Mouse (Mus musculus): Measurements from ENCODE around the gene Tespa1.
"Not testable (repeated sequence)": the region's sequence is repeated elsewhere in the genome, so short reads cannot be mapped to it uniquely, and the experiment has no call there.

Gene Tespa1

GRCm38 (mm10) chr10:130322637-130323036 is at the start of gene Tespa1:
Tespa1 (plus strand) TSS chr10:130322870.
- no peak for DNase-seq (ENCODE audit: extremely low read depth, low read depth, low spot score)

DNA sequence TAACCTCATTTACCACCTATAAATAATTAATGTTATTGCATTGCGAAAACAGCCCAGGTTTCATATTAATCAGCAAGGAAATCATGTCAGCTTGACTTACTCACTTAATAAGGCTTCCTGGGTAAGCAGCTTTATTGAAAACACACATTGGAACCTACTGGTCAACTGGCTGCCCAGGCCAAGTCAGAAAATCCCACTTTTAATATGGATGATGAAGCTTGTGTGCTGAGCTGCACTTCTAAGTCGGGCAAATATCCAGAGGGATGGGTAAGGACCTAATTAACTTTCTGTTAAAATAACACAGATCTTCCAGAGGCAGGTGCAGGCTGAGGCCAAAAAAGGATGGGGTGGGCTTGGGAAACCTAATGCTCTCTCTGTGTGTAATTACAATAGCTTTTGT is 46.9 kb upstream of the Tespa1 start:
- DNase-seq (ENCODE audit: extremely low read depth, low read depth, low spot score) = no peak

- no peak for DNase-seq (ENCODE audit: extremely low read depth, low read depth, low spot score)
Observed at GRCm38 (mm10) chr10:130276496-130276895, 46.2 kb upstream of the Tespa1 start.

DNA sequence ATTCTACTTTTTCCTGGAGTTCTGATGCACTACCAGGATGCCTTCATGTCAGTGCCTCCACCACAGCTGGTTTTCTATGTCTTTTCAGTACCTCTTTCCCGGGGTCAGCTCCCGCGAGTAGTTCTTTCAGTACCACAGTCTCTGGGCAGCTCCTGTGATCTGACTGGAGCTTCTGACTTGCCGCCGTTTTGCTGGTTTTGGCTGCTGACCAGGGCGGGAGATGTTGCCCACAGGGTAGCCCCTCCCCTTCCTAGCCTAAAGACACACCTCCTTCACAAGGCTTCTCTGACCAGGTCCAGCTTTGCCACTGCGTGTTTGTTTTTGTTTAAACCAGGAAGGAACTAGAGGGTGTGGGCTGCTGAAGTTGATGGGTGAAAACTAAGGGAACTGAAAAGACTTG is 42.6 kb upstream of the Tespa1 start, which contains the start of gene Neurod4:
TSS of gene Neurod4 (minus strand) at position 175 of the 400 bp plus-strand sequence.
- DNase-seq (ENCODE audit: extremely low read depth, low read depth, low spot score) = no peak

- DNase-seq (ENCODE audit: extremely low read depth, low read depth, low spot score) = no peak
Observed at GRCm38 (mm10) chr10:130281982-130282449, 40.7 kb upstream of the Tespa1 start.

GRCm38 (mm10) chr10:130287201-130287600 is 35.5 kb upstream of the Tespa1 start:
- DNase-seq (ENCODE audit: extremely low read depth, low read depth, low spot score) = no peak

DNA sequence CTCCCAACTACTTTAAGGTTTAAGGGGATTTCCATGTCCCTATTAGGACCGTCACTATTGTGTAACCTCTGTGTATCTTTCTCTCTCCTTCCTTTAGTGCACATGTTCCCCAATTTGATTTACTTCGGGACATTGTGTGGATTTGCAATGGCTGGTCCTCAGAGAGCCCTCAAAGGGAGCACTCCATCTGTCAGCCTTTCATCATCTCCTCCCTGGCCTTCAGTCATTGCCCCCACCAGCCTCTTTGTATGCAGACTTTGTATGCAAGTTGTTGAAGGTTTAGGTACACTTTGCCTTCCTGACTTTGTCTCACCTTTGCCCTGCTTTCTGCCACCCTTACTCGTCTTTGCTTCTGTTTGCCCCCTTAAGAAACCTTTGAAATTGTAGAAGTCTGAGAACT is 34.7 kb upstream of the Tespa1 start:
- no peak for DNase-seq (ENCODE audit: extremely low read depth, low read depth, low spot score)

- no peak for DNase-seq (ENCODE audit: extremely low read depth, low read depth, low spot score)
Observed at GRCm38 (mm10) chr10:130293741-130294408, 28.8 kb upstream of the Tespa1 start.

DNA sequence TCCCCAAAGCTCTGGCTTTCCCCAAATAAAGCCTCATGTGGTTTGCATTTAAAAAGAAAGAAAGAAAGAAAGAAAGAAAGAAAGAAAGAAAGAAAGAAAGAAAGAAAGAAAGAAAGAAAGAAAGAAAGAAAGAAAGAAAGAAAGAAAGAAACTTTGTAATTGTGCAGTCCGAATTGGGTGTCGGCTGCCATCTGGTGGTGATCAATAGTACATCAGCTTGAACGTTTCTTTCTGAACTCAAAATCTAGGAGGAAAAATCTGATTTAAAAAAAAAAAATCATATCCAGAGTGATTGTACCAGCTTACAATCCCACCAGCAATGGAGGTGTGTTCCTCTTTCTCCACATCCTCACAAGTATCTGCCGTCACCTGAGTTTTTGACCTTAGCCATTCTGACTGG is 23.9 kb upstream of the Tespa1 start:
- not testable (repeated sequence) for DNase-seq (ENCODE audit: extremely low read depth, low read depth, low spot score)

- DNase-seq (ENCODE audit: extremely low read depth, low read depth, low spot score) = not testable (repeated sequence)
Observed at GRCm38 (mm10) chr10:130304138-130304537, 18.5 kb upstream of the Tespa1 start.

DNA sequence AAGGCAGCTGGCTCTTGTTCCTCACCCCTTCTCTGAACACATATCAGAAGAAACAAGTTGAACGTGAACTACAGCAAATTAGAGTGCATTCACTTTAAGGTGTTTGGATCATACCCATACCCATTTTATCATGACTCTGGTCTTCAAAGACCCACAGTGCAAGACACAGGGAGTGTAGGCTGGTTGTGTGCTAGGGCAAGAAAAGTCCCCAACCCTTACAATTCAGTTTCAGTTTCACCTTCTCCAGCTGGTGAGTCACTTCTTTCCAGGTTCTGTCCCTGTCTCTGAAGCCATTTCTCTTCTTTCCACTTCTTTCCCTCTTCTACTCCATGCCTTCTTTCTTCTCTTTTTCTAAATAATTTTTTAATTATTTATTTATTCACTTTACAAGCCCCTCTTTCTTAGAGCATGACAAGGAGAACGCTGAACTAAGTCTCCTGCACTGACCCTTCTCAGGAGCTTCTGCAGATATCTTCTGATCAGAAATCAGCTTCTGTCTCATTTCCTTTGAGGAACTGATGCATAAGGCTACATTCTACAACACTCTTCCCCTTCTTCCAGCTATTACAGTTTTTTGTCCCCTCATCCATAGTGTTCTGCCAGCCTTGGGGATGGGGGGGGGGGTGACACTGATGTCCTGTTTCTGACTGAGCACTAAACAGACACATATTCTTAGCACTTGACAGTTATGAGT is 11.0 kb upstream of the Tespa1 start:
- DNase-seq (ENCODE audit: extremely low read depth, low read depth, low spot score) = no peak

DNA sequence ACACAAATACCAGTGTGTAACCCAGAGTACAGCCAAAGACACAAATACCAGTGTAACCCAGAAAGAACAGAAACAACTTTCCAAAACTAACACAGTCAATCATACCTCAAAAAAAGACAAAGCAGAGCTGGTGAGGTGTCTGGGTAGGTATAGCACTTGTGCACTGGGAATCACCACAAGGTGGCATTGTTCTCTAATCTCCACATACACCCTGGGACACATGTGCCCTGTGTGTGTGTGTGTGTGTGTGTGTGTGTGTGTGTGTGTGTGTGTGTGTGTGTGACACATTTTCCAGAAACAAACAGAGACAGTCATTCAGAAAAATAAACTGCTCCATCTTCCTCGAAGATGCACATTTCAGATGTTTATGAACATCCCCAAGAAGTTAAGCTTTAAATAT is 9.1 kb upstream of the Tespa1 start:
- DNase-seq (ENCODE audit: extremely low read depth, low read depth, low spot score) = no peak

DNA sequence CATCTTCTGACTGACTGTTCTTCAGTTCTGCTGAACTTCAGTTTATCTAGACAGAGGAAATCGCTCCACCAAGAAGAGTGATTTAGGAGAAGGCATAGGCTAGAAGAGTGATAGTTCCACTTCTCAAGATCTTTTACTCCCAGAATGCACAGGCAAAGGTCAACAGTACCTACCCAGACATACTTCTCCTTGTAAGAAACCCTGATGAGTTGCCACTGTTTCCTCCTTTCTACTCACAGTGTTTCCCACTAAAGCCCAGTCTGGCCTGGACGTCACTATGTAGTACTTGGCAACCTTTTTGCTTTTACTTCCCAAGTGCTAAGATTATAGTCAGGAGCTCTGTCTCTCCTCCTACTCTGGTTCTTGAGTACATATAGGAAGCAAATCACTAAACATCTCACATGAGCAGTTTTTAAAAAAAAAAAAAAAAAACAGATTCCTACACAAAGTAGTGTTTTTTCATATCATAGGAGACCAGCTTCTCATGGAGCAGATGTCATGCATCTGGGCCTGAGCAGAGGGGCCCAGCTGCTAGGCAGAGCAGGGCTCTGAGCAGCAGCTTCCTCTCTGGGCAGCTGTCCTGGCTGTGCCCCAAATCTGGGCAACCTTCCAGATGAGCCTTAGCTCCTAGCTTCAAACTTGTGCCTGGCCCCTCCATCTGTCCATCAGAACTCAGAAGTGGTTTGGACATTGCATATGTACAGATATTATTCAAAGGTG is 8.4 kb upstream of the Tespa1 start:
- no peak for DNase-seq (ENCODE audit: extremely low read depth, low read depth, low spot score)

DNA sequence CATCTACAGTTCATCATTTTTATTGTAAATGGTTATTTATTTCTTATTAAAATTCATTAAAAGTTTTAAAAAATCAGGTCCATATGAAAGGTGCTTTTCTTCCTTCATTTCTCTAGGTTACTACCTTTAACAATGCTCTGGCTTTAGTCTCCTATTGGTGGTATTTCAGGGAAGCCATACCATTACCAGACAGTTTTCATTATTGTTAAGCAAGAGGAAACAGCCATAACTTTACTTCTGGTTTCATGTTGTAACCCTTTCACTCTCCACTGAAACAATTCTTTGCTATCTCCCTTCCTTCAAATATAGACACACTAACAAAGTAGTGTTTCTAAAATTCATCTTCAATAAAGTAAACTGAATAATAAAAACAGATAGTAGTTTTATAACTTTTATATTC is 6.8 kb upstream of the Tespa1 start:
- DNase-seq (ENCODE audit: extremely low read depth, low read depth, low spot score) = no peak

DNA sequence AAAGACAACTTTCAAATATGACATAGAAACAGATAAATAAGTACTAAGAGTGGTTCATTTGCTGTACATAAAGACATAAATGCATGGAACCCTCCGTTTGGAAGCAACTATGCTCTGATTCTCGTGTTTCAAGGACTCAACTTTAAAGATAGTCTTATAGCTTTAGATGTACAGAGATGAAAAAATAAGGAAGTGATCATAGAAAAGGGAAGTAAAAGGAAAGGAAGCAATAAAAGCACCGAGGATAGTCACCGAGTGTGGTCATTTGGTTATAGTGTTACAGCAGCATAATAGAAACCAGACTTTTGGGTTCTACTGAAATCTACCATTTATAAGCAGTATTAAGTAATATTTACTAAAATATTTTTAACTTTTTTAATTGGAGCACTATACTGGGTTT is 4.0 kb upstream of the Tespa1 start:
- no peak for DNase-seq (ENCODE audit: extremely low read depth, low read depth, low spot score)

DNA sequence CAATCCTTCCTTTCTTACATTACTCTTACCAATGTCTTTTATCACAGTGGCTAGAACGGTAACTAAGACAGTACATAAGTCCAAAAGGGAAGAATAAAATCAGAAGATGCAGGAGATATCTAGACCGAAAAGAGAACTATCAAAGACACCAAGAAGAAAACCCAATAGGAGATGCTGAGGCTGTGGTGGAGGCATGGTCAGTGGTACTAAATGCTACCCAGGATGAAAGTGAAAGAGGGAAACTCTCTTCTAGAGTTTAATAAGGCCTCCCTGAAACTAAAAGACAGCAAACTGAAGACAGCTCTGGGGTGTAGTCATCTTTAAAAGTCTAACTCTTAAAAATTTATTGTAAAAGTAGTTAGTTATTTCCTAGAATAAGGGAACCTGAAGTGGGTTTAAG is 2.0 kb upstream of the Tespa1 start:
- no peak for DNase-seq (ENCODE audit: extremely low read depth, low read depth, low spot score)

- DNase-seq (ENCODE audit: extremely low read depth, low read depth, low spot score) = no peak
Observed at GRCm38 (mm10) chr10:130322062-130322461, 608 bp upstream of the Tespa1 start.

DNA sequence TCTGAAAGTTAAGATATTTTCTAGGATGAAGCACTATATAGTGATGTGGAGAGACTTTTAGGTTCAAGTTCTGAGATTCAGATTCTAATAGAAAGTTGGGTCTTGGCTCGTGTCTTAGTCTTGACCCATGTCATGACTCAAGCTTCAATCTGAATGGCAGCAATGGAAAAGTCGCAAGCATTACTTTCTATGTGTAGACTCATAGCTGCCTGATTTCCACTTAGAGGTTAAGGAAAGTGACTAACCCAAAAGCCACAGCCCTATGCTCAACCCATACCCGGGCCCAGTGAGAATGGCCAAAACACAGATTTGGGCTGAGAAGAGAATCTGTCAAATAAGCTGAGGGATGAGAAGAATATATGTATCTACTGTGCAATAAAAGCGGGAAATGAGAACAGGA is 1.6 kb downstream of the Tespa1 start:
- no peak for DNase-seq (ENCODE audit: extremely low read depth, low read depth, low spot score)

DNA sequence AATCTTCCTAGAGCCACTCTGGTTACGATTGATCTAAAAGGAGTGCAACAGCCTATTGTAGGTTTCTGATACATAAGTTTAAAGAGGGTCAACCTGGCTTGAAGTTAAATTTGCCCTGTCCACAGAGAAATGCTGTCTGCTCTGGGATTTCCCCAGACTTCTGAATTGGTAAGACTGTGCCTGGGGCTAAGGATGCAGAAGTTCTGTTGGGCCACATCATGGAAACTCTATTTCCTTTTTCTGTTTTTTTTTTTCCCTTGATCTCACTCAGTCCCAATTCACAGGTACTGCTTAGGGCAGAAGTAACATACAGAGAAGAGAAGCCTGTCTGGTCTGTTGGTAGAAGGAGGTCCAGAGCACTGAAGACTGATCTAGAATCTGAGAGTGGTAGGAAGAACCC is 8.0 kb downstream of the Tespa1 start:
- DNase-seq (ENCODE audit: extremely low read depth, low read depth, low spot score) = no peak

DNA sequence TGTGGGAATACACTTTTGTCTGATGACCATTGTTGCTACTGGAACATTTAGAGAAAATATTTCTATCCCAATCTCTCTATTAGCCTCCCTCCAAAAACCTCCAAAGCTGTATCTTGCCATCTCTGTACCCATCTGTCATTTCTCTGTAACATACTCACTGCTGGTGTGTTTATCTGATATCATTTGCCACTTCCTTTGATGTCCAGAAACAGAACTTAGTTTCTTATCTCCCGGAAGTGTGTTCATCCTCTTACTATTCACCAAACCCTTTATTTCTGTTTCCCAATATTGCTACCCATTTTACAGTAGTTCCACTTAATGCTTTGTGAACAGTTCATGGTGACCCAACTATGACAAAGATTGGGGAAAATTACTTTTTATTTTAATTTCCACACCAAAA is 13.7 kb downstream of the Tespa1 start:
- DNase-seq (ENCODE audit: extremely low read depth, low read depth, low spot score) = no peak

DNA sequence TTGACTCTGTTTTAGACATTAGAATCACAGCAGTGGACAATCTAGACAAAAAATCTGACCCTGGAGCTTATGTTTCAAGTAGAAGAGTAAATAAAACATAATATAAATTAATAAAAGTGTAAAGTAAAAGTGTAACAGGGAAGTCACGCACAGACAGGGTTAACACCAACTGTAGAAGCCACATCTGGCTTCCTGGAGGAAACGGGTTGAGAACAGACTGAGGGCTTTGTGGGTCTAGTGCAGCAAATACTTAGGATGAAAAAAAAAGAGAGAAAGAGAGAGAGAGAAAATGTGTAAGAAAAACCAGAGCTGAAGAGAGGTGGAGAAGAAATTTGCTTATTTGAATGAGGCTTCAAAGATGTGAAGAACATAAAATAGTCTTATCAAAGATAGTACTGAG is 14.9 kb downstream of the Tespa1 start:
- DNase-seq (ENCODE audit: extremely low read depth, low read depth, low spot score) = no peak

GRCm38 (mm10) chr10:130340050-130340449 is 17.4 kb downstream of the Tespa1 start:
- not testable (repeated sequence) for DNase-seq (ENCODE audit: extremely low read depth, low read depth, low spot score)
